ENCODE assay signal across 18 mouse cellular contexts in the genomic region with DNA sequence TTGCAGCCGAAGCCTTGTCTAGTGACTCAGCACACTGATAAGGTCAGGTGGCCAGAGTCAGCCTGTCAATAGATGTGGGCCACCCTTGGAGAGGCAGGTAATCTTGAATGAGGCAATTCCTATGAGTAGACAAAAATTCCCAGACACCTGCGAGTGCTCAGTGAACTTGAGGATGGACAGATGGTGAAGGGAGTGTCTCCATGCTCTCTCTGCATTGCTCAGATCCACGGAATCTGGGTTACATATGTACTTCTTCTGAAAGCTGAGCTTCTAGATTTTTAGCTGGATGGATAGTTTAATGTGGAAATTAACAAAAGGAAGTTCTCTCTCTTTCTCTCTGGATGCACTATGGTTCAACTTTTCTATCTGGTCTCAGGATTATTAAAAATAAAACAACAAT.
"Had no signal": no experiment of that assay in that cellular context is flagged by ENCODE, and none has a peak within 500 bp of the region (broad histone marks: within the 10 kb centered on the region; RNA-seq: fewer than 3 reads in every experiment).

No protein-coding gene starts in this region.

- H3K27me3 ChIP-seq: lung, embryonic 15.5 days; midbrain, embryonic 12.5 days; neural tube, embryonic 13.5 days; neural tube, embryonic 15.5 days had no signal

- H3K9ac ChIP-seq: liver, postnatal 0 days; lung, embryonic 15.5 days; midbrain, embryonic 12.5 days; neural tube, embryonic 13.5 days; neural tube, embryonic 15.5 days had no signal

- H3K27ac ChIP-seq: lung, embryonic 15.5 days; midbrain, embryonic 10.5 days; midbrain, embryonic 12.5 days; neural tube, embryonic 13.5 days; neural tube, embryonic 15.5 days had no signal

- H3K36me3 ChIP-seq: lung, embryonic 15.5 days; midbrain, embryonic 10.5 days; midbrain, embryonic 12.5 days; neural tube, embryonic 13.5 days; neural tube, embryonic 15.5 days had no signal

- H3K9me3 ChIP-seq: lung, embryonic 15.5 days; midbrain, embryonic 10.5 days; midbrain, embryonic 12.5 days; neural tube, embryonic 13.5 days; neural tube, embryonic 15.5 days had no signal

- H3K4me1 ChIP-seq: lung, embryonic 15.5 days; midbrain, embryonic 10.5 days; midbrain, embryonic 12.5 days; neural tube, embryonic 13.5 days; neural tube, embryonic 15.5 days had no signal

- DNase-seq: liver, postnatal 0 days; lung, adult 2 months; lung, postnatal 10 days; lung, postnatal 4 days; midbrain, embryonic 14.5 days; retina, postnatal 1 day; right cerebral cortex, postnatal 14 days; right cerebral cortex, postnatal 4 days; spleen, adult 18-20 months; thymus, adult 2 months; thymus, postnatal 25 days; thymus, postnatal 4 days had no signal

- H3K4me3 ChIP-seq: lung, embryonic 15.5 days; midbrain, embryonic 10.5 days; midbrain, embryonic 12.5 days; myocyte; neural tube, embryonic 13.5 days; neural tube, embryonic 15.5 days had no signal
